Mouse (Mus musculus): ENCODE measurements at regions not wholly inside any gene's neighbourhood (a gene's known extent, or its start where the extent isn't known, plus 50 kb on each side); places are given as distances from the start of the nearest gene placed in this dataset.

GRCm38 (mm10) chr13:105387016-105387772, 56.2 kb upstream of the Htr1a start:
- Histone ChIP-seq H3K9ac (ENCODE audit: control insufficient read depth, low read depth, low read length, poor library complexity, severe bottlenecking) (no peak overlapping the region), H3K79me2 (ENCODE audit: control insufficient read depth, insufficient read depth, low read length, poor library complexity) (no peaks in the 10 kb centered on the region), H3K4me3 (ENCODE audit: control insufficient read depth in 1 of 2, insufficient read depth in 1 of 2, low read depth in 2 of 2, low read length in 2 of 2) (no peak overlapping the region), H3K27me3 (ENCODE audit: control insufficient read depth in 1 of 2, insufficient read depth in 2 of 2, low read length in 2 of 2) (no peaks in the 10 kb centered on the region), H3K9me3 (replicated peaks; ENCODE audit: insufficient read depth, low read length) (no peaks in the 10 kb centered on the region), H3K27ac (ENCODE audit: control insufficient read depth, low read depth, low read length) (no peak overlapping the region), H3K36me3 (ENCODE audit: control insufficient read depth in 1 of 2, insufficient read depth in 2 of 2, low read length in 2 of 2) (no peaks in the 10 kb centered on the region), H3K4me1 (ENCODE audit: control insufficient read depth in 1 of 2, insufficient read depth in 2 of 2, low read length in 2 of 2) (no peaks in the 10 kb centered on the region)
- TF ChIP-seq BHLHE40 (IDR thresholded peaks at IDR 0.05; ENCODE audit: borderline replicate concordance, low read depth, low read length), result no peak
- no peak for TF ChIP-seq POLR2AphosphoS5 (IDR thresholded peaks at IDR 0.05; ENCODE audit: borderline replicate concordance, low read depth, low read length)
- no peak for TF ChIP-seq MYB (IDR thresholded peaks at IDR 0.05; ENCODE audit: low read depth, low read length)
- no peak for TF ChIP-seq MAZ (IDR thresholded peaks at IDR 0.05; ENCODE audit: low read depth, low read length)
- TF ChIP-seq TAL1 (IDR thresholded peaks at IDR 0.05; ENCODE audit: low read length), result no peak
- TF ChIP-seq TBP (IDR thresholded peaks at IDR 0.05; ENCODE audit: low read depth, low read length), result no peak
- TF ChIP-seq ZNF384 (IDR thresholded peaks at IDR 0.05; ENCODE audit: low read depth, low read length), result no peak
- TF ChIP-seq UBTF (IDR thresholded peaks at IDR 0.05; ENCODE audit: borderline replicate concordance, insufficient read depth, low read depth, low read length), result no peak
- TF ChIP-seq CTCF (IDR thresholded peaks at IDR 0.05 in 2 of 3, conservative IDR thresholded peaks at IDR 0.05 in 1 of 3; ENCODE audit: control insufficient read depth in 1 of 3, insufficient read depth in 1 of 3, low read depth in 2 of 3, low read length in 3 of 3, poor library complexity in 1 of 3, severe bottlenecking in 1 of 3), result no peak
- TF ChIP-seq USF2 (IDR thresholded peaks at IDR 0.05; ENCODE audit: borderline replicate concordance in 1 of 2, insufficient read depth in 1 of 2, low read depth in 1 of 2, low read length in 2 of 2), result no peak
- no peak for TF ChIP-seq CHD1 (IDR thresholded peaks at IDR 0.05; ENCODE audit: low read depth, low read length)
- TF ChIP-seq GABPA (IDR thresholded peaks at IDR 0.05; ENCODE audit: low read depth, low read length), result no peak
- DNase-seq (ENCODE audit: low read depth, low spot score), result no peak
